Comparison of ENCODE assay signal across 14 mouse cellular contexts in genomic region chr5:31966741-31967140, GRCm38 (mm10).
DNase-seq lines count a peak whose midpoint lies in the region; ATAC-seq lines count a peak whose summit lies in the region.
"Had no signal": no experiment of that assay in that cellular context is flagged by ENCODE, and none has a peak within 500 bp of the region (broad histone marks: within the 10 kb centered on the region; RNA-seq: fewer than 3 reads in every experiment).

No protein-coding gene starts in this region.

- H3K36me3 ChIP-seq in heart, embryonic 12.5 days: no peaks in the 10 kb centered on the region
- no peaks in the 10 kb centered on the region for H3K36me3 ChIP-seq in intestine, embryonic 16.5 days (ENCODE audit: control insufficient read depth, insufficient read depth, low read length)
- no peaks in the 10 kb centered on the region for H3K36me3 ChIP-seq in hindbrain, embryonic 10.5 days
- H3K36me3 ChIP-seq: forebrain, embryonic 12.5 days; limb, embryonic 12.5 days had no signal

- no peak for ATAC-seq in heart, embryonic 12.5 days (ENCODE audit: insufficient number of reproducible peaks, low FRiP score)
- ATAC-seq in intestine, embryonic 16.5 days: no peak
- no peak for ATAC-seq in granulocyte monocyte progenitor cell, adult 5-6 weeks (replicated peaks; ENCODE audit: poor library complexity, severe bottlenecking)
- ATAC-seq: activated CD4-positive, CD25-positive, alpha-beta regulatory T cell, adult 4 months had no signal

- H3K4me1 ChIP-seq in heart, embryonic 12.5 days (replicated peaks): no peaks in the 10 kb centered on the region
- H3K4me1 ChIP-seq in intestine, embryonic 16.5 days (ENCODE audit: control insufficient read depth, insufficient read depth, low read length): peaks cover 12% of the 10 kb centered on the region; the same call in 1 of the 2 replicates
- H3K4me1 ChIP-seq in hindbrain, embryonic 10.5 days (replicated peaks): 0 out of 2 replicates have a peak, but pooled peaks cover 3% of the 10 kb centered on the region
- H3K4me1 ChIP-seq: forebrain, embryonic 12.5 days; limb, embryonic 12.5 days had no signal

- H3K9me3 ChIP-seq in heart, embryonic 12.5 days (replicated peaks): no peaks in the 10 kb centered on the region
- H3K9me3 ChIP-seq in intestine, embryonic 16.5 days (ENCODE audit: control insufficient read depth, low read length): no peaks in the 10 kb centered on the region
- no peaks in the 10 kb centered on the region for H3K9me3 ChIP-seq in hindbrain, embryonic 10.5 days
- H3K9me3 ChIP-seq: forebrain, embryonic 12.5 days; limb, embryonic 12.5 days had no signal

- WGBS in heart, embryonic 12.5 days: 57% methylated on average over 5 of the region's 5 CpGs
- 66% methylated on average over 5 of the region's 5 CpGs for WGBS in intestine, embryonic 16.5 days
- WGBS in hindbrain, embryonic 10.5 days: 78% methylated on average over 5 of the region's 5 CpGs

- no peak overlapping the region for H3K4me2 ChIP-seq in heart, embryonic 12.5 days
- H3K4me2 ChIP-seq in intestine, embryonic 16.5 days (ENCODE audit: low read depth, low read length): no peak overlapping the region
- H3K4me2 ChIP-seq: forebrain, embryonic 12.5 days; limb, embryonic 12.5 days had no signal

- H3K27ac ChIP-seq in heart, embryonic 12.5 days (ENCODE audit: poor library complexity, severe bottlenecking): no peak overlapping the region
- 0 out of 2 replicates have a peak overlapping the region, but pooled peaks have one; percentile 2 for H3K27ac ChIP-seq in intestine, embryonic 16.5 days (ENCODE audit: low read length)
- no peak overlapping the region for H3K27ac ChIP-seq in hindbrain, embryonic 10.5 days
- H3K27ac ChIP-seq: forebrain, embryonic 12.5 days; heart, adult 2 months; limb, embryonic 12.5 days had no signal

- H3K9ac ChIP-seq in heart, embryonic 12.5 days: no peak overlapping the region
- no peak overlapping the region for H3K9ac ChIP-seq in intestine, embryonic 16.5 days (ENCODE audit: low read depth, low read length)
- H3K9ac ChIP-seq: forebrain, embryonic 12.5 days; limb, embryonic 12.5 days had no signal

- no peaks in the 10 kb centered on the region for H3K27me3 ChIP-seq in heart, embryonic 12.5 days (replicated peaks)
- H3K27me3 ChIP-seq in intestine, embryonic 16.5 days (replicated peaks; ENCODE audit: control insufficient read depth, insufficient read depth, low read length): no peaks in the 10 kb centered on the region
- H3K27me3 ChIP-seq in hindbrain, embryonic 10.5 days (ENCODE audit: insufficient read depth, poor library complexity, severe bottlenecking): no peaks in the 10 kb centered on the region
- H3K27me3 ChIP-seq: forebrain, embryonic 12.5 days; limb, embryonic 12.5 days had no signal

- DNase-seq in heart, adult 11 months: peak; percentile 95
- DNase-seq in lung, postnatal 25 days (ENCODE audit: low spot score): peak; percentile 85
- peak; percentile 55 for DNase-seq in thymus, postnatal 14 days
- DNase-seq in kidney, postnatal 14 days: no peak
- no peak for DNase-seq in hindbrain, embryonic 10.5 days (ENCODE audit: low spot score)
- DNase-seq: heart, postnatal 4 days; kidney, postnatal 36 days had no signal

- no peak overlapping the region for H3K4me3 ChIP-seq in heart, embryonic 12.5 days
- H3K4me3 ChIP-seq in intestine, embryonic 16.5 days (ENCODE audit: low read length): no peak overlapping the region
- H3K4me3 ChIP-seq in hindbrain, embryonic 10.5 days: no peak overlapping the region
- H3K4me3 ChIP-seq: forebrain, embryonic 12.5 days; heart, adult 2 months; limb, embryonic 12.5 days had no signal

Comparison
In these comparisons a context has a peak if more than half of its experiments do, and no peak if none do; other contexts are left out.
1. DNase-seq: peak in heart, adult 11 months (single experiment), lung, postnatal 25 days (single experiment) and thymus, postnatal 14 days (single experiment); none in kidney, postnatal 14 days (single experiment) and hindbrain, embryonic 10.5 days (single experiment).